Mouse (Mus musculus) regulatory T cell (primary cell): ENCODE results near the gene Ttc25.

Source experiments
- in situ Hi-C: fragments of 300-600 bp; cut with MboI, MseI; formaldehyde crosslinking; loops from one replicate; pipeline ENCODE4 v1.15.1; 2025; ENCODE audit warnings: high pct_unique_total_duplicates

Gene Ttc25

DNA sequence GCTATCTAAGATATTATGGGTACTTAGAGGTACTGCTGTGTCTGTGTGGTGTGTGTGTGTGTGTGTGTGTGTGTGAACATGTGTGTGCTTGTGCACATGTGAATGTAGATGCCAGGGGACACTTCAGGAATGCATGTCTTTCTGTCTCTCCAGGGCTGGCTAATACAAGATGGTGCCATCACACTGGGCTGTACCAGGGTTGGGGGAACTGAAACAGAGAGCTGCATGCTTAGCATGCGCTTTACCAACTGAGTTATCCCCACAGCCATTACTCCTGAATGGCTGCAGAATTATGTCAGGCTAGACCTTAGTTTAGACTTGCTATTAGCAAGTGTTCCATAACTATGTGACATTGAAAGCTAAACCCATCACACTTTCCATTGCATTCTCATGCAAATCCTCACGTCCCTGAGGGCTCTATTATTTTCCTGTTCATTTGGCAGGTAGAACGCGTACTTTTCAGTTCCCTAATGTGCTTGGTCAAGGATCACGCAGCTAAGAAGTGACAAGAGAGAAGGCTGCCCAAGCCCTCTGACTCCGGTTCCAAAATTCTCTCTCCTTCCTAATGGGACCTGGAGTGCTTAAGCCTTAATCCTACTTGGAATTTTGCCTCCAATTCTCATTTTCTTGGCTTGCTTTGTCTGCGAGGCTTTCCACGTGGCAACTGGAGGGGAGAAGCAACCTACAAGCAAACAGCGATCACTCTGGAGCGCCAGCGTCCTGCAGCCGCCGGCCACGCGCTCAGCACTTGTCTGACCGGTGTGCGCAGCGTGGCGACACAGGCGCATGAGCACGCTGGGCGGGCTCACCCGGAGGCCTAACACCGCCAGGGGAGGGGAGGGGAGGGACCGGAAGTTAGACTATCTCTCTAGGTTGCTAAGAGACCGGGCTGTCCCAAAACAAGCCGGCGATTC lies at the start of gene Ttc25:
TSS of gene Ttc25 (plus strand) at position 776 of the 914 bp plus-strand sequence.
- in situ Hi-C loops: no loop called here

DNA sequence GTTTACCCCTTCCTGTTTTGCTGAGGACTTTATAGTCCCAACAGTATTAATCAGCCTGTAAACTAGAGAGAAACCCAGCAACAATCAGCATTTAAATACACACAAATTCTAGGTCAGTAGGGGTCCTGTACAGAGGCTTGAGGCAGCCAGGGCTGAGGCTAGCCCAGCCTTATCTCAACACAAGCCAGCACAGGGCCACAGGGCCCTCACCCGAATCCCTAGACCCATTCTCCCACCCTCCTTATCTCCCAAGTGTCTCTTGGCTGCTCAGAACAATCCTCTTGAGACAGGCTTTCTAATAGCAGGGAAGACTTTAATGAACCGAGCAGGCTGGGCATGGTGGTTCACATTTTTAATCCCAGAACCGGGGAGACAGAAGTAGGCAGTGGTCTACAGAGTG lies 45.2 kb upstream of the Ttc25 start:
- in situ Hi-C loops: no loop called here

- in situ Hi-C loops: no loop called here
Observed at GRCm38 (mm10) chr11:100500651-100501050, 44.8 kb upstream of the Ttc25 start.

DNA sequence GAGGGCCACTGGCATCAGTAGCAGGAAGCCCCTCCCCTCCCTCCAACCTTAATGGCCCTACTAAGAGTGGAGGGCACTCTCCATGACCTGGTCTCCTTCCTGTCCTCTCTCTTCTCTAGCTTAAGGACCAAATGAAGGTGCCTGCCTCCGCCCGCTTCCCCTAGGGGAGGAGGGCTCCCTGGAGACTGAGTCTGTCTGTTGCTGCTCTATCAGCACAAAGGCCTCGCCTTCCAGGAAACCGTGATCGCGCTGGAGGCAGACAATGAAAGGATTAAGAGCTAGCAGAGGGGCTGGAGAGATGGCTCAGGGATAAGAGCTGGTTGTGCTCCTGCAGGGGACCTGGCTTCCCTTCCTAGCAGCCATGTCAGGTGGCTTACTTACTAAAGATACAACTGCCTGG lies 44.1 kb upstream of the Ttc25 start:
- in situ Hi-C loops: no loop called here

- in situ Hi-C loops: no loop called here
Observed at GRCm38 (mm10) chr11:100504990-100505660, 40.3 kb upstream of the Ttc25 start.

- in situ Hi-C loops: no loop called here
Observed at GRCm38 (mm10) chr11:100505997-100506396, 39.4 kb upstream of the Ttc25 start.

DNA sequence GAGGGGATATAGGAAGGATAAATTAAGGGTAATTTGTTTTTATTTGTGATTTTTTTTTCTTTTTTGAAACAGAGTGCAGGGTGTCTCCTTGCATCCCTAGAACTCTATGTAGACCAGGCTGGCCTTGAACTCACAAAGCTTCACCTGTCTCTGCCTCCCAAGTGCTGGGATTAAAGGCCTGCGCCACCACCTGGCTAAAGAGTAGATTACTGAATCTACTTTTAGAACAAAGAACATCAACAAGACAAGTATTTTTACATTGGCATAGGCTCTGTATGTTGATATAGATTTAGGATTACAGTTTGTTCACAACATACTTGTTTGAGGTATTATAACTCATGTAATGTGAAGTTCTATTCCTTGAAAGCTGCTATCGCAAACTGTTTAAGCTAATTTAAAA lies 34.9 kb upstream of the Ttc25 start:
- in situ Hi-C loops: loop anchor here (10.0 kb wide), 1 partner anchor 1496 kb away; no protein-coding TSS in a partner anchor

- in situ Hi-C loops: loop anchor here (10.0 kb wide), 1 partner anchor 1498 kb away; no protein-coding TSS in a partner anchor
Observed at GRCm38 (mm10) chr11:100512384-100512783, 33.0 kb upstream of the Ttc25 start.

DNA sequence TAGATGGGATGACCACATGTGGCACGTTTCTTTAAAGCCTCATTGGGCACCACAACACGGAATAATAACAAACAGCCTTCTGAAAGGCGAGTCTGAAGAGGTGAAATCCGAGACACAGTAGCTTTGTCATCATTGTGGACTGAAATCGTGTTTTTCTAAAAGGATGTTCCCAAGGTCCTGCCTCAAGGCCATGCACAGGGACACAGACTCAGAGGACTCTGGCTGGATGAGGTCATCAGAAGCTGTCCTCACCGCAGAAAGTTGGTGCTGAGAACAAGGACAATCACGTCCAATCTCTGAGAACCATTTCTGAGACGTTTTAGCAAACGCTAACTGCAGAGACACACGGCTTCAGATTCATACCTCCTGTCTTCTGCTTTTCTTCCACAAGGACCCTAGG lies 31.7 kb upstream of the Ttc25 start:
- in situ Hi-C loops: loop anchor here (10.0 kb wide), 1 partner anchor 1499 kb away; no protein-coding TSS in a partner anchor

DNA sequence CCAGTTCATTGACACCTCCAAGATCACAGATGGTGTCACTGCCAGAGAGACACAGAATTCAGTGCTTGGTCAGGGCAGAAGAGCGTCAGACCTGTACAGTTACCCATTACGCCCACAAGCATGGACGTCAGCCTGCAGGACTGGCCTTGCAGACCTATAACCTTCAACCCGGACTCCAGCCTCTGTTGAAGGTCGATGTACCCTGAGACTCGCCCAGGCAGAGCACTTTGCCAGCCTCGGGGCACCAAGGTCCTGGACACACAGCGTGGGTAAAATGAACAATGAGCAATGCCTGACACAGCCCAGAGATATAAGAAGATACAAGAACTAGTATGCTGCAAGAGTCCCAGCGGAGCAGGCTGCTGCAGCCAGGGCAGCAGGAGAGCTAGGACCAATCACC lies 30.3 kb upstream of the Ttc25 start:
- in situ Hi-C loops: loop anchor here (10.0 kb wide), 1 partner anchor 1500 kb away; no protein-coding TSS in a partner anchor

DNA sequence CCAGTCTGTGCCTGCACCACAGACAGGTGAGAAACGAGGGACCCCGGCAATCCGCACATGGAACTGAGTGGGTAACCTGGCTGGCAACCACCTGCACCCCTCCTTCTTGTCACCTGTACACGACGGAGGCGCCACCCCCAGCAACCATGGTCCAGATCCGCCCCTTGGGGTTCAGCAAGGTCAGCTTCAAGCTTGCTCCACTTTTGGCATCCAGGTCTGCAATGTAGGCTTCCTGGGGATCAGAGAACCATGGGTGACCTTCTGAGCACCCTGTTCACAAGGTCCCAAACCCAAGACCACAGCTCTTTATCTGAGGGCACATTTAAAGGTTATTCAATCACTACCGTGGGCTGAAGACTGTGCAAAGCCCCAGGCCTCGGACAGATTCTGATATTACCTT lies 29.6 kb upstream of the Ttc25 start:
- in situ Hi-C loops: loop anchor here (10.0 kb wide), 1 partner anchor 1501 kb away; no protein-coding TSS in a partner anchor

DNA sequence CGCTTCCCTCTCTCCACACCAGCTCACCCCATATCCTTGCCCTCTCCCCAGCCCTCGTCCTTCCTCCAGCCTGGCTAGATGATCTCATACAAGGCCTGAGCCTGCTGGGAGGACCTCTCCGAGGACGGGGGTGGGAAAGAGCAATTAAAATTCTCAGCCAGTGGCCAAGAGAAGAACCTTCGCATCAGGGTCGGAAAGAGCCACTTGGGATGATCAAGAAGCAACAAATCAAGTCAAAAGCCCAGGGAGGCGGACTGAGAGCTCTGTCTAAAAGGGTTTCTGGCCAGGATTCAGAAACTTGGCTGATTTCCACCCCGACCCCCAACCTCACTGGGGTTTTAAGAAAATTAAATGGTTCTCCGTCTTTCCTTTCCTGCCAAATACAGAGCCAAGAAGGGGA lies 29.1 kb upstream of the Ttc25 start:
- in situ Hi-C loops: loop anchor here (10.0 kb wide), 1 partner anchor 1501 kb away; no protein-coding TSS in a partner anchor

GRCm38 (mm10) chr11:100518188-100518591 lies 27.2 kb upstream of the Ttc25 start:
- in situ Hi-C loops: loop anchor here (10.0 kb wide), 1 partner anchor 1503 kb away; no protein-coding TSS in a partner anchor

DNA sequence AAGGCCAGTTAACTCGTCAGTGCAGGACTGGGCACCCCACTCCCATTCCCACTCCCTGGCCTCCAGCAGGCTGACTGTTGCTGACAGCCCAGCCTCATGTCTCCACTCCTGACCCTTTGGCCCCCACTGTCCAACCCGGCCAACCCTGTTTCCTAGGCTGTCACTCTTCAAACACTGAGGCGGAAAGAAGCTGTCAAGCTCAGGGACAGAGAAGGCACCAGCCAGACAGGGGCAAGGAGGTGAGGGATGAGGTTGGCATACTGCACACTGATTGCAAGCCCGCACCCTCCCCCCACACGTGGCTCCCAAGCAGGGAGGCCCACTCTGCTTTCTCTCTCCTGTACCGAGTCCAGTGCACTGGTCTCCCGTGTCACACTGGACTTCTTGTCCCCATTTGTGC lies 26.2 kb upstream of the Ttc25 start:
- in situ Hi-C loops: loop anchor here (10.0 kb wide), 1 partner anchor 1504 kb away; no protein-coding TSS in a partner anchor

GRCm38 (mm10) chr11:100520838-100521237 lies 24.6 kb upstream of the Ttc25 start:
- in situ Hi-C loops: no loop called here

GRCm38 (mm10) chr11:100524358-100524757 lies 21.0 kb upstream of the Ttc25 start:
- in situ Hi-C loops: no loop called here

GRCm38 (mm10) chr11:100524987-100525630 lies 20.3 kb upstream of the Ttc25 start:
- in situ Hi-C loops: no loop called here

DNA sequence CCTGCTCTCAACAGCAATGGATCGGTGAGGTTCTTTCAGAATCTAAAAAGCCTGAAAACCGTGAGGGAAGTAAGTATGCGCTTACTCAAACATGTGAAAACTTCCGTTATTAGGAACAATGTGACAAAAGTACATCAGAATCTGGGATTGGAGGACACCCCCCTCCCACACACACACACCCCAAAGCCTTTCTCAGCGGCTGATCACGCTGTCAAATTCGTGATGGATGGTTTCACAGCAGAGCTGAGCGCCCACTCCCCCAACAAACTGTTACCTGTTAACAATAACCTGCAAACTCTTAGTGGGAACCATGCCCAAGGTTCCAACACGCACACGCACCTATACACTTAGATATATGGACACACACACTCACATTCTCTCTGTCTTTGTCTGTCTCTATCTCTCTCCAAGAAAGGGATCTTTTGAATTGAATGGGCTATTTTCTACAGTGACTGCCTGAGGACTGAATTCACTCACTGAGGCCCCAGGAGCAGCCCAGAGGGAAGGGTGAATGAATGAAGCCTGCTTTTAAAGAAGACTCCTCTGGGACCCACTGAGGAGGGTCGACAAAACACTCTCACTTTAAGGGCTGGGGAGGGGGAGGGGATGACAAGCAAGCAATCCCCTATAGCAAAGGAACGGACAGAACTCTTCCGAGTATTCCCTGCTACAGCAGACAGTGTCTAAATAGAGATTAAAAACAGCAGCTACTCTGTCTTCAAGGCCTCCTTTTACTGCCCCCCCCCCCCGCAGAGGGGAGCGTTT lies 19.2 kb upstream of the Ttc25 start:
- in situ Hi-C loops: no loop called here

- in situ Hi-C loops: no loop called here
Observed at GRCm38 (mm10) chr11:100527066-100527457, 18.3 kb upstream of the Ttc25 start.

- in situ Hi-C loops: no loop called here
Observed at GRCm38 (mm10) chr11:100527458-100528374, 17.7 kb upstream of the Ttc25 start, which contains the start of gene Acly. Gene Acly, minus strand, starts transcription at chr11:100528000.
